Mouse (Mus musculus): ENCODE results near the gene Grm7.

The Grm7 gene

GRCm38 (mm10) chr6:110868311-110868710 is 222.9 kb downstream of the Grm7 start:
- no peak for DNase-seq (ENCODE audit: low read depth, low spot score)

- no peak for DNase-seq (ENCODE audit: low read depth, low spot score)
Measured at GRCm38 (mm10) chr6:110982013-110982412, 336.6 kb downstream of the Grm7 start.

GRCm38 (mm10) chr6:111039099-111039498 is 393.7 kb downstream of the Grm7 start:
- DNase-seq (ENCODE audit: low read depth, low spot score), result no peak

- DNase-seq (ENCODE audit: low read depth, low spot score), result no peak
Measured at GRCm38 (mm10) chr6:111045896-111046295, 400.5 kb downstream of the Grm7 start.

GRCm38 (mm10) chr6:111049247-111049646 is 403.9 kb downstream of the Grm7 start:
- peak; percentile 20 for DNase-seq (ENCODE audit: low read depth, low spot score)

- DNase-seq (ENCODE audit: low read depth, low spot score), result no peak
Measured at GRCm38 (mm10) chr6:111054001-111054975, 408.9 kb downstream of the Grm7 start.

- DNase-seq (ENCODE audit: low read depth, low spot score), result peak; percentile 56
Measured at GRCm38 (mm10) chr6:111057798-111058197, 412.4 kb downstream of the Grm7 start.

- DNase-seq (ENCODE audit: low read depth, low spot score), result no peak
Measured at GRCm38 (mm10) chr6:111060004-111060403, 414.6 kb downstream of the Grm7 start.

GRCm38 (mm10) chr6:111084569-111084968 is 439.2 kb downstream of the Grm7 start:
- DNase-seq (ENCODE audit: low read depth, low spot score), result no peak

GRCm38 (mm10) chr6:111094818-111095217 is 449.4 kb downstream of the Grm7 start:
- no peak for DNase-seq (ENCODE audit: low read depth, low spot score)

- no peak for DNase-seq (ENCODE audit: low read depth, low spot score)
Measured at GRCm38 (mm10) chr6:111105485-111105884, 460.1 kb downstream of the Grm7 start.

GRCm38 (mm10) chr6:111161037-111161436 is 515.7 kb downstream of the Grm7 start:
- peak; percentile 27 for DNase-seq (ENCODE audit: low read depth, low spot score)

- DNase-seq (ENCODE audit: low read depth, low spot score), result no peak
Measured at GRCm38 (mm10) chr6:111195333-111195732, 550.0 kb downstream of the Grm7 start.

- no peak for DNase-seq (ENCODE audit: low read depth, low spot score)
Measured at GRCm38 (mm10) chr6:111221083-111221729, 575.8 kb downstream of the Grm7 start.

- no peak for DNase-seq (ENCODE audit: low read depth, low spot score)
Measured at GRCm38 (mm10) chr6:111255215-111255614, 609.8 kb downstream of the Grm7 start.

- no peak for DNase-seq (ENCODE audit: low read depth, low spot score)
Measured at GRCm38 (mm10) chr6:111256939-111257338, 611.6 kb downstream of the Grm7 start.

GRCm38 (mm10) chr6:111258256-111258655 is 612.9 kb downstream of the Grm7 start:
- no peak for DNase-seq (ENCODE audit: low read depth, low spot score)

- DNase-seq (ENCODE audit: low read depth, low spot score), result peak; percentile 22
Measured at GRCm38 (mm10) chr6:111261181-111261580, 615.8 kb downstream of the Grm7 start.

GRCm38 (mm10) chr6:111276657-111277056 is 631.3 kb downstream of the Grm7 start:
- peak; percentile 9 for DNase-seq (ENCODE audit: low read depth, low spot score)

GRCm38 (mm10) chr6:111278516-111278915 is 633.1 kb downstream of the Grm7 start:
- DNase-seq (ENCODE audit: low read depth, low spot score), result no peak

- DNase-seq (ENCODE audit: low read depth, low spot score), result no peak
Measured at GRCm38 (mm10) chr6:111293505-111294001, 648.2 kb downstream of the Grm7 start.

GRCm38 (mm10) chr6:111303912-111304555 is 658.7 kb downstream of the Grm7 start:
- no peak for DNase-seq (ENCODE audit: low read depth, low spot score)
